Mouse (Mus musculus) spleen, embryonic (tissue): ENCODE data around the gene Usp43.

Source experiments
- CTCF ChIA-PET: fragments of 350-600 bp; sonication (Branson Sonifier 250); formaldehyde crosslinking; loops from one replicate; lab custom pipeline; 2022; lab: Charles Lee

Usp43 gene

DNA sequence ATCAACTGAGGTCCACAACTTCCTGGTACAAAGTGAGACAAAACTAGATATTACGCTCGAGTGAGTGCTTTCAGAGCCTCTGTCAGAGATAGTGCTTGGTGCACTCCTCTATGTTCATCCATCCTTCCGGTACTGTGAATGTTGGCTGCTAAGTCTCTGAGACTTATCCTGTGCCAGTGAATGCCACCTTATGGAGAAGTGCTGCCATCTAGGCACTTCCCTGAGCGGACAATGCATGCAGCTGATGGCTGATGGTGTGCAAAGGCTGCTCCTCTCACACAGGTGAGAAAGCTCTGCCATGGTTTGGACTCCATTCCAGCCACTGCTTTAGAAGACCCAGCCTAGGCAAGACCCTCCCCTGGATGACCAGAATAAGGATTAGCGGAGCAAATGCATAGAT is 113.9 kb downstream of the Usp43 start:
- CTCF ChIA-PET: no interaction called here

DNA sequence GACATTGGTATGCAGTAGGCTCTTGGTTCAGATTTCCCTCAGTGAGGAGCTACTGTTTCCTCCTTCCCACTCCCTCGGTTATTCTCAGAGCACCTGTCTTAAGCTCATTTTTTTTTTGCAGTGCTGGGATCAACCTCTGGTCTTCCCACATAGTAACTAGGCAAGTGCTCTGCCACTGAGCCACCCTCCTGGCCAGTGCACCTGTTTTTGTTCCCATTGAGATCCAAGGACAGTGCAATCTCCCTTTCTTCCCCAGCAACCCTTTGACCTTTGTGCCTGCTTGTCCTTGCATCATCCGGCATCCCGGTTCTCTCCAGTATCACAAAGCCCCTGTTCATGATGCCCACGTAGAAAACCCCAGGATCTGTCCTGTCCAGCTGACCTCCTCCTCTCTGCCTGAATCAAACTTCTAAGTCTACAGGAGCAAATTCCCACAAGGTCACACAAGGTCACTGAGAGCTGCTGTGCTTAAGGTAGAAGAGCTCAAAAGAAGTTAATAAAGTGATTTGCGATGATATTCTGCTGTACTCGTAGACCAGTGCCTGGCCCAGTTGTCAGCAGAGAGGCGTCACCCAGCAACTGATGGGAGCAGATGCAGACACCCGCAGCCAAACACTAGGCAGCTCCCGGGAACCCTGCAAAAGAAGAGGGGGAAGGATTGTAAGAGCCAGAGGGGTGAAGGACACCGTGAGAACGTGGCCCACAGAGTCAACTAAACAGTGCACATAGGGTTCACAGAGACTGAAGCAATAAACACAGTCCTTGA is 114.9 kb downstream of the Usp43 start:
- CTCF ChIA-PET: no interaction called here

DNA sequence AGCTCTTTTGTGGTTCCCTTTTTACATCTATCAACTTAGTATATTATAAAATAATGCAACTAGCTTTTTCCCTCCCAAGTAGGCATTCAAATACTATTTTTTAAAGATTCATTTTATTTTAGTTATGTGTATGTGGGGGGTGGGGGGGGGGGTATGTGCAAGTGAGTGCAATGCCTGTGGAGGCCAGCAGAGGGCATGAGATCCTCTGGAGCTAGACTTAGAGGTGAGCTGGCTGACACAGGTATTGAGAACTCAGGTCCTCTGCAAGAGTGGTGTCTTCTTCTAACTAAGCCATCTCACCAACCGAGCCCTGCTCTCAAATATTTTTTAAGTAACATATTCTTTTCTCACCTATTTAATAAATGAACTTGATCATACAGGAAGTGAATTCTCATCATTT is 116.4 kb downstream of the Usp43 start:
- CTCF ChIA-PET: interaction anchor here (0.6 kb wide), 1 partner anchor 349 kb away, joined by 11 read pairs; no protein-coding TSS in a partner anchor
